ENCODE assay signal across 10 mouse cellular contexts in the genomic region with DNA sequence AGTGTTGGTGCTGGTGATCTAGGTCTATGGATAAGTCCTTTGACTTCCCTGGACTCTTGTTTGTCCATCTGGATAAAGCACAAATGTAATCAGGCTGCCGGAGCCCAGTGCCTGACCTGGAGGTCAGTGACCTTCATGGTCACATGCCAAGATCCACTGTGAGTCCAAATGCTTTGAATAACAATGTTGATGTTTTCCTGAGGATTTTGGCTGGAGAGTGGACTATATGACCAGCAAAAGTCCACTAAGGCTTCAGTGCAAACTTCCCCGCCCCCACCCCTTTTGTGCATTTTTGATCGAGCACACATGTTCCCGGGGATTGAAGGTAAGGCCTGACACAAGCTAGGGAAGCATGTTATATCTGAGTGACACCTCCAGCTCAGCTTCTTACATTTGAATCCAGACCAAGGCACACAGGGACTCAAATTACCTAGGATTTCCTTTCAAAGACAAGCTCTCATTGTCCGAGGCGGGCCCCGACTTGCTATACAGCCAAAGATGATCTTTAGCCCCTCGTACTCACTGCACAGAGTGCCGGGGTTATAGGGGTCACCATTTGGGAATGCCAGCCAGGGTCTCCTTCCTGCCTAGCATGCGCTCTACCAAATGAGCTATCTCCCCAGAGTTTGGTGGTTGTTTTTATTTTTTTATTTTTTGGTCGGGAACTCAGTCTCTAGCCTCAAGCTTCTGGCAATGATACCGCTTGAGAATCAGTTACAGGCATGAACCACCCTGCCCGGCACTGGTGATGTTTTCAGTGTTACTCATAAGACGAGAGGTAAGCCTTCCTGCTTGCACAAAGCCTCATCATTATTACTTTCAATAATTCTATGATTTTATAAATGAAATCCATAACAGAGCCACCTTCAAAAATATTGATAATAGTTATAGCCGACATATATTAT. TPM values are rescaled to one million over a fixed set of nuclear protein-coding genes. Genes with fewer than 3 reads are reported as not detected.
A peak's percentile ranks its signal among the peaks of the same experiment; 100 is the strongest.
DNase-seq lines count a peak whose midpoint lies in the region; ATAC-seq lines count a peak whose summit lies in the region.
"Had no signal": no experiment of that assay in that cellular context is flagged by ENCODE, and none has a peak within 500 bp of the region (broad histone marks: within the 10 kb centered on the region; RNA-seq: fewer than 3 reads in every experiment).

No protein-coding gene starts in this region.

- H3K9me3 ChIP-seq in limb, embryonic 11.5 days (ENCODE audit: control insufficient read depth, low read length): no peaks in the 10 kb centered on the region
- H3K9me3 ChIP-seq in limb, embryonic 10.5 days (replicated peaks): no peaks in the 10 kb centered on the region
- no peaks in the 10 kb centered on the region for H3K9me3 ChIP-seq in liver, embryonic 11.5 days (ENCODE audit: control insufficient read depth, low read length)
- no peaks in the 10 kb centered on the region for H3K9me3 ChIP-seq in midbrain, embryonic 15.5 days

- H3K4me3 ChIP-seq in limb, embryonic 11.5 days (ENCODE audit: low read depth, low read length): no peak overlapping the region
- H3K4me3 ChIP-seq in limb, embryonic 10.5 days: no peak overlapping the region
- no peak overlapping the region for H3K4me3 ChIP-seq in liver, embryonic 11.5 days (ENCODE audit: low read depth, low read length)
- H3K4me3 ChIP-seq in midbrain, embryonic 15.5 days: no peak overlapping the region

- DNase-seq in limb, embryonic 11.5 days (ENCODE audit: low spot score): no peak
- DNase-seq in limb, embryonic 10.5 days (ENCODE audit: low spot score): no peak
- DNase-seq in adrenal gland, adult 8-10 months: peak; percentile 42
- peak; percentile 24 for DNase-seq in heart, adult 8-10 months (ENCODE audit: low spot score)
- no peak for DNase-seq in liver, embryonic 11.5 days (ENCODE audit: low spot score)
- no peak for DNase-seq in cerebellum, postnatal 4 days (ENCODE audit: low spot score in 2 of 2)
- DNase-seq in spleen, adult 18-20 months: no peak
- DNase-seq: thymus, adult 2 months had no signal

- ATAC-seq in limb, embryonic 11.5 days (ENCODE audit: insufficient number of reproducible peaks, low FRiP score, low TSS enrichment, low read depth): 0 out of 2 replicates have a peak, but pooled peaks have one; percentile 5
- ATAC-seq in liver, embryonic 11.5 days (replicated peaks; ENCODE audit: low FRiP score): peak; percentile 43; the same call in 1 of the 2 replicates
- no peak for ATAC-seq in midbrain, embryonic 15.5 days (replicated peaks)

- H3K27ac ChIP-seq in limb, embryonic 11.5 days (replicated peaks; ENCODE audit: low read depth, low read length): no peak overlapping the region
- no peak overlapping the region for H3K27ac ChIP-seq in limb, embryonic 10.5 days
- no peak overlapping the region for H3K27ac ChIP-seq in liver, embryonic 11.5 days (ENCODE audit: low read depth, low read length)
- H3K27ac ChIP-seq in midbrain, embryonic 15.5 days: no peak overlapping the region
- H3K27ac ChIP-seq: macrophage had no signal

- H3K27me3 ChIP-seq in limb, embryonic 11.5 days (ENCODE audit: control insufficient read depth, insufficient read depth, low read length): no peaks in the 10 kb centered on the region
- no peaks in the 10 kb centered on the region for H3K27me3 ChIP-seq in limb, embryonic 10.5 days (ENCODE audit: low read depth, poor library complexity, severe bottlenecking)
- H3K27me3 ChIP-seq in liver, embryonic 11.5 days (replicated peaks; ENCODE audit: control insufficient read depth, insufficient read depth, low read length): no peaks in the 10 kb centered on the region
- no peaks in the 10 kb centered on the region for H3K27me3 ChIP-seq in midbrain, embryonic 15.5 days (replicated peaks)

- H3K4me2 ChIP-seq in limb, embryonic 11.5 days (ENCODE audit: low read depth, severe bottlenecking): no peak overlapping the region
- no peak overlapping the region for H3K4me2 ChIP-seq in liver, embryonic 11.5 days
- no peak overlapping the region for H3K4me2 ChIP-seq in midbrain, embryonic 15.5 days

- 65% methylated on average over 15 of the region's 15 CpGs for WGBS in limb, embryonic 11.5 days
- 67% methylated on average over 15 of the region's 15 CpGs for WGBS in limb, embryonic 10.5 days
- WGBS in liver, embryonic 11.5 days: 74% methylated on average over 15 of the region's 15 CpGs
- WGBS in midbrain, embryonic 15.5 days: 47% methylated on average over 15 of the region's 15 CpGs

- H3K4me1 ChIP-seq in limb, embryonic 11.5 days (ENCODE audit: control insufficient read depth, insufficient read depth, low read length): no peaks in the 10 kb centered on the region
- peaks cover 8% of the 10 kb centered on the region for H3K4me1 ChIP-seq in limb, embryonic 10.5 days
- H3K4me1 ChIP-seq in liver, embryonic 11.5 days (replicated peaks; ENCODE audit: control insufficient read depth, insufficient read depth, low read length): no peaks in the 10 kb centered on the region
- no peaks in the 10 kb centered on the region for H3K4me1 ChIP-seq in midbrain, embryonic 15.5 days

- H3K9ac ChIP-seq in limb, embryonic 11.5 days (ENCODE audit: low read length): no peak overlapping the region
- no peak overlapping the region for H3K9ac ChIP-seq in liver, embryonic 11.5 days (ENCODE audit: low read depth, low read length)
- H3K9ac ChIP-seq in midbrain, embryonic 15.5 days: no peak overlapping the region

- H3K36me3 ChIP-seq in limb, embryonic 11.5 days (ENCODE audit: control insufficient read depth, insufficient read depth, low read length): no peaks in the 10 kb centered on the region
- H3K36me3 ChIP-seq in limb, embryonic 10.5 days: no peaks in the 10 kb centered on the region
- no peaks in the 10 kb centered on the region for H3K36me3 ChIP-seq in liver, embryonic 11.5 days (ENCODE audit: control insufficient read depth, insufficient read depth, low read length)
- H3K36me3 ChIP-seq in midbrain, embryonic 15.5 days (replicated peaks): no peaks in the 10 kb centered on the region

RNA-seq across cellular contexts. Expression of a gene that starts 47.3 kb away (rescaled TPM):
- 840 and 843 TPM in 2 replicates for polyA plus RNA-seq in limb, embryonic 11.5 days (2014; fragmentation: Nextera tagmentation; extraction: Ambion mirVana)
- polyA plus RNA-seq in limb, embryonic 10.5 days (2016; fragmentation: Nextera tagmentation; extraction: Ambion mirVana): 697 and 777 TPM in 2 replicates
- 100 to 1,000 TPM; 268 to 287 (median 284) TPM for total RNA-seq in adrenal gland, adult 8-10 months (2022)
- 10 to 100 TPM; 30.4 to 35.4 (median 33.8) TPM for total RNA-seq in heart, adult 8-10 months (2022)
- polyA plus RNA-seq in liver, embryonic 11.5 days (2014; fragmentation: Nextera tagmentation; extraction: Ambion mirVana): 294 and 295 TPM in 2 replicates
- polyA plus RNA-seq in midbrain, embryonic 15.5 days (2015; fragmentation: Nextera tagmentation; extraction: Ambion mirVana): 369 and 402 TPM in 2 replicates

Comparison
In these comparisons a context has a peak if more than half of its experiments do, and no peak if none do; other contexts are left out.
1. DNase-seq: peak in adrenal gland, adult 8-10 months (single experiment) and heart, adult 8-10 months (single experiment); none in limb, embryonic 11.5 days (single experiment), limb, embryonic 10.5 days (single experiment), liver, embryonic 11.5 days (single experiment), cerebellum, postnatal 4 days (0 of 2) and spleen, adult 18-20 months (0 of 2).